Mouse (Mus musculus): ENCODE results near the gene Faap100. TPM values are rescaled to one million over a fixed set of nuclear protein-coding genes. Genes with fewer than 3 reads are reported as not detected.

Gene Faap100
- polyA plus RNA-seq, 1 experiment, result 49.2 TPM

DNA sequence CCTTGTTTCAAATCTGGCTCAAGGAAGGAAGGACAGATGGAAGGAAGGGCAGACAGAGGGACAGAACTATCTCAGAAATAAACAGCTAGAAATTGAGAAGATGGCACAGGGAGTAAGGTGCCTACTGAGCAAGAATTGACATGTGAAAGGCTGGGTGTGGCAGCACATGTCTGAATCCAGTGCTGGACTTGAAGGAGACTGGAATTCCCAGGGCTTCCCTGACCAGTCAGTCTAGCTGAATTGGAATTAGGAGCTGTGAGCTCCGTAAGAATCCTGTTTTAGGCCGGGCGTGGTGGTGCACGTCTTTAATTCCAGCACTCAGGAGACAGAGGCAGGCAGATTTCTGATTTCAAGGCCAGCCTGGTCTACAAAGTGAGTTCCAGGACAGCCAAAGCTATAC, 36.9 kb downstream of the Faap100 start:
- Histone ChIP-seq H3K27ac (ENCODE audit: insufficient read depth, low read depth, low read length) (no peak overlapping the region), H3K36me3 (ENCODE audit: control insufficient read depth, insufficient read depth, low read length) (peaks cover 10% of the 10 kb centered on the region), H3K4me3 (ENCODE audit: low read depth, low read length) (no peak overlapping the region), H3K4me1 (ENCODE audit: control insufficient read depth, insufficient read depth, insufficient read length, low read length) (peaks cover 12% of the 10 kb centered on the region), H3K27me3 (ENCODE audit: control insufficient read depth, insufficient read depth, low read length) (no peaks in the 10 kb centered on the region)
- TF ChIP-seq POLR2A (IDR thresholded peaks at IDR 0.05; ENCODE audit: low read depth, low read length) (no peak), CTCF (IDR thresholded peaks at IDR 0.05; ENCODE audit: extremely low read depth, insufficient read length, insufficient replicate concordance, low read depth, low read length) (no peak)
- WGBS, result 86% methylated on average over 4 of the region's 4 CpGs

DNA sequence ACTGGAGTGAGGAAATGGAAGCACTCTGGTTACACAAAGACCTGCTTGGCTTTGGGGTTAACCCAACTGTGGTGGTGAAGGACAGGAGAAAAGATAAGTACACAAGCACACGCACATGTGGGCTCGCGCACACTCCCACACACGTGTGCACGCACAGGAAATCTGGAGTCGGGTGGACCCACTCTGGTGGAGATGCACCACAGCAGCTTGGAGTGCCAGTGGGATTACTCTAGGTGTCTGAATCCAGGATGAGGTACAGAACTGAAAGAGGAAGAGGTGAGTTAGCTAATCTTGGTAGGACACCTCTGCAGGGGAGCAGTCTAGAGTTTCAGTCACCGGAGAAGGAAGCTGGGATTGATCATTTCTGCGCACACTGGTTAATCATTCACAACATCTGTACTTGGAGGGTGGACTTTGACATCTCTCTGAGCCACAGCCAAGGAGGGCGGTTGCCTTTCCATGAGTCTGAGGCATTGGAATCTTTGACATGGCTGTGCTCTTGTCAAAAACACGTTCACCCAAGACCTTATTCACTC, 38.5 kb downstream of the Faap100 start:
- no peaks in the 10 kb centered on the region for H3K27me3 ChIP-seq (ENCODE audit: control insufficient read depth, insufficient read depth, low read length)
- peak overlapping the region; percentile 38 for H3K4me3 ChIP-seq (ENCODE audit: low read depth, low read length)
- H3K36me3 ChIP-seq (ENCODE audit: control insufficient read depth, insufficient read depth, low read length), result peaks cover 2% of the 10 kb centered on the region
- WGBS, result 18% methylated on average over 10 of the region's 10 CpGs
- peak overlapping the region; percentile 94 for H3K27ac ChIP-seq (ENCODE audit: insufficient read depth, low read depth, low read length)
- peaks cover 12% of the 10 kb centered on the region for H3K4me1 ChIP-seq (ENCODE audit: control insufficient read depth, insufficient read depth, insufficient read length, low read length)
- TF ChIP-seq CTCF (IDR thresholded peaks at IDR 0.05; ENCODE audit: extremely low read depth, insufficient read length, insufficient replicate concordance, low read depth, low read length), result no peak
- no peak for TF ChIP-seq POLR2A (IDR thresholded peaks at IDR 0.05; ENCODE audit: low read depth, low read length)

DNA sequence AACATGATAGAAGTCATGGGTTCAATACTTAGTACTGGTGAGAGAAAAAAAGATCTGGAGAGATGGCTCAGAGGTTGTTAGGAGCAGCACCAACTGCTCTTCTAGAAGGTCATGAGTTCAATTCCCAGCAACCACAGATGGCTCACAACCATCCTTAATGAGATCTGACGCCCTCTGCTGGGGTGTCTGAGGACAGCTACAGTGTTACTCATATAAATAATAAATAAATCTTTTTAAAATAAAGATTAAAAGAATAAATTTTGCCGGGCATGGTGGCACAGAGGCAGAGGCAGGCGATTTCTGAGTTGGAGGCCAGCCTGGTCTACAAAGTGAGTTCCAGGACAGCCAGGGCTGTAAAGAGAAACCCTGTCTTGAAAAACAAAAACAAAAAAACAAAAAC, 39.8 kb downstream of the Faap100 start:
- Histone ChIP-seq H3K27me3 (ENCODE audit: control insufficient read depth, insufficient read depth, low read length) (no peaks in the 10 kb centered on the region), H3K4me3 (ENCODE audit: low read depth, low read length) (no peak overlapping the region), H3K4me1 (ENCODE audit: control insufficient read depth, insufficient read depth, insufficient read length, low read length) (peaks cover 12% of the 10 kb centered on the region), H3K27ac (ENCODE audit: insufficient read depth, low read depth, low read length) (no peak overlapping the region), H3K36me3 (ENCODE audit: control insufficient read depth, insufficient read depth, low read length) (no peaks in the 10 kb centered on the region)
- WGBS, result 93% methylated on average over 3 of the region's 3 CpGs
- TF ChIP-seq CTCF (IDR thresholded peaks at IDR 0.05; ENCODE audit: extremely low read depth, insufficient read length, insufficient replicate concordance, low read depth, low read length), result no peak

- Histone ChIP-seq H3K4me1 (ENCODE audit: control insufficient read depth, insufficient read depth, insufficient read length, low read length) (peaks cover 9% of the 10 kb centered on the region), H3K4me3 (ENCODE audit: low read depth, low read length) (no peak overlapping the region), H3K27ac (ENCODE audit: insufficient read depth, low read depth, low read length) (no peak overlapping the region), H3K36me3 (ENCODE audit: control insufficient read depth, insufficient read depth, low read length) (no peaks in the 10 kb centered on the region), H3K27me3 (ENCODE audit: control insufficient read depth, insufficient read depth, low read length) (no peaks in the 10 kb centered on the region)
- WGBS, result 77% methylated on average over 2 of the region's 2 CpGs
- TF ChIP-seq CTCF (IDR thresholded peaks at IDR 0.05; ENCODE audit: extremely low read depth, insufficient read length, insufficient replicate concordance, low read depth, low read length), result no peak
- no peak for TF ChIP-seq POLR2A (IDR thresholded peaks at IDR 0.05; ENCODE audit: low read depth, low read length)
Measured at GRCm38 (mm10) chr11:120337447-120337846, 41.1 kb downstream of the Faap100 start.

DNA sequence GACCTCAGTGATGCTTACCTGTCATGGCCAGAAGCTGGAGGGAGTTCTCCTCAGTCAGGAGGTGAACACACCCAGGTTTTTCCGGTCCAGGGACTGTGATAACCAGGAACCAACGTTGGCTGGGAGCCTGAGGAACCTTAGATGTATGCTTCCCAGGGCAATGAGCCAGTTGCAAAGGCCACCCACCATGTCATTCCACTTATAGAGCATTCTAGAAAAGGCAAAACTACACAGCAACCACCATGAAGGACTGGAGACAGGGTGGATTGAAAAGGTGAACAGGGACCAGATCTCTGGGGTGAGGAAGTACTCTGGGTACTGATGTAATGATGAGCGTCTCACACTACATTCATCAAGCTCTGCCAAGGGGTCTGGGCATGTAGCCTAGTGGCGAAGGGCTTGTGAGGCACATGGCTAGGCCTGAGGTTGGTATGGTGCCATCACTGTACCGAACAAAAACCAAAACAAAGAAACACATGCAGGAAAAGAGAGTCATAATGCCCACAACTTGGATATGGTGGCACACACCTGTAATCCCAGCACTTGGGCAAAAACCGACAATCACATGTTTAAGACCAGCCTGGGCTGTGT, 43.0 kb downstream of the Faap100 start:
- H3K27ac ChIP-seq (ENCODE audit: insufficient read depth, low read depth, low read length), result no peak overlapping the region
- H3K27me3 ChIP-seq (ENCODE audit: control insufficient read depth, insufficient read depth, low read length), result no peaks in the 10 kb centered on the region
- peaks cover 9% of the 10 kb centered on the region for H3K4me1 ChIP-seq (ENCODE audit: control insufficient read depth, insufficient read depth, insufficient read length, low read length)
- no peaks in the 10 kb centered on the region for H3K36me3 ChIP-seq (ENCODE audit: control insufficient read depth, insufficient read depth, low read length)
- WGBS, result 59% methylated on average over 6 of the region's 6 CpGs
- TF ChIP-seq CTCF (IDR thresholded peaks at IDR 0.05; ENCODE audit: extremely low read depth, insufficient read length, insufficient replicate concordance, low read depth, low read length) (no peak), POLR2A (IDR thresholded peaks at IDR 0.05; ENCODE audit: low read depth, low read length) (no peak)
- no peak overlapping the region for H3K4me3 ChIP-seq (ENCODE audit: low read depth, low read length)

GRCm38 (mm10) chr11:120320156-120320555, 58.4 kb downstream of the Faap100 start:
- TF ChIP-seq CTCF (IDR thresholded peaks at IDR 0.05; ENCODE audit: extremely low read depth, insufficient read length, insufficient replicate concordance, low read depth, low read length), result no peak
- WGBS, result 98% methylated on average over 10 of the region's 10 CpGs
- no peak overlapping the region for H3K4me3 ChIP-seq (ENCODE audit: low read depth, low read length)
- no peaks in the 10 kb centered on the region for H3K36me3 ChIP-seq (ENCODE audit: control insufficient read depth, insufficient read depth, low read length)
- H3K27ac ChIP-seq (ENCODE audit: insufficient read depth, low read depth, low read length), result no peak overlapping the region
- H3K4me1 ChIP-seq (ENCODE audit: control insufficient read depth, insufficient read depth, insufficient read length, low read length), result peaks cover 12% of the 10 kb centered on the region; the same call in 1 of the 2 replicates
- no peaks in the 10 kb centered on the region for H3K27me3 ChIP-seq (ENCODE audit: control insufficient read depth, insufficient read depth, low read length)

DNA sequence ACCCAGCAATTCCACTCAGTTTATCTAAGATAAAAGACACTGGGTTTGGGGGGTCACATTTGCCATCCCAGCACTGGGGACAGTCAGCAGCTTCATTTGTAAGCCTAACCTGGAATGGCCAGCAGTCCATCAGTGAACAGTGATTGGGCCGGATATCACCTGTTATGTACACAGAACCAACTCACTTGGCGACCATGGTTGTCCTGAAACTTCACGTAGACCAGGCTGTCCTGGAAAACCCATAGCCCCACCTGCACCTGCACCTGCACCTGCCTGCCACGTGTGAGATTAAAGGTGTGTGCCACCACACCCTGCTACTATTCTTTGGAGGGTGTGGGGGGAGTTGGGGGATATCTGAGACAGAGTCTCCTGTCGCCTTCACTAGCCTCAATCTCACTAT, 59.3 kb downstream of the Faap100 start:
- WGBS, result 51% methylated on average over 5 of the region's 5 CpGs
- no peak for TF ChIP-seq POLR2A (IDR thresholded peaks at IDR 0.05; ENCODE audit: low read depth, low read length)
- TF ChIP-seq CTCF (IDR thresholded peaks at IDR 0.05; ENCODE audit: extremely low read depth, insufficient read length, insufficient replicate concordance, low read depth, low read length), result no peak

More for the DNA sequence above, 59.3 kb downstream of the Faap100 start:
- Histone ChIP-seq H3K27me3 (ENCODE audit: control insufficient read depth, insufficient read depth, low read length) (no peaks in the 10 kb centered on the region), H3K27ac (ENCODE audit: insufficient read depth, low read depth, low read length) (no peak overlapping the region), H3K4me3 (ENCODE audit: low read depth, low read length) (no peak overlapping the region), H3K36me3 (ENCODE audit: control insufficient read depth, insufficient read depth, low read length) (no peaks in the 10 kb centered on the region), H3K4me1 (ENCODE audit: control insufficient read depth, insufficient read depth, insufficient read length, low read length) (peaks cover 12% of the 10 kb centered on the region; the same call in 1 of the 2 replicates)

Other genes with a start within 250 kb of the Faap100 start
- 59.0 and 108 TPM in 2 replicates for gene Slc38a10, start 227.4 kb downstream of the Faap100 start, polyA plus RNA-seq (2012; rRNA removed)
- 7.0 and 15.4 TPM in 2 replicates for gene Bahcc1, start 145.8 kb downstream of the Faap100 start, polyA plus RNA-seq (2012; rRNA removed)
- gene Actg1, start 30.2 kb downstream of the Faap100 start, polyA plus RNA-seq (2012; rRNA removed), result 927 and 1,318 TPM in 2 replicates
- gene Fscn2, start 17.2 kb downstream of the Faap100 start, polyA plus RNA-seq (2012; rRNA removed), result not detected in 2 replicates
- 29.0 and 54.8 TPM in 2 replicates for gene Nploc4, start 58.9 kb upstream of the Faap100 start, polyA plus RNA-seq (2012; rRNA removed)
- 0.15 and 0.60 TPM in 2 replicates for gene Tspan10, start 63.9 kb upstream of the Faap100 start, polyA plus RNA-seq (2012; rRNA removed)
- 0.43 TPM in 2 replicates for gene Pde6g, start 74.7 kb upstream of the Faap100 start, polyA plus RNA-seq (2012; rRNA removed)
- gene Oxld1, start 79.3 kb upstream of the Faap100 start, polyA plus RNA-seq (2012; rRNA removed), result 16.6 and 23.6 TPM in 2 replicates
- 3.6 and 4.4 TPM in 2 replicates for gene Ccdc137, start 79.4 kb upstream of the Faap100 start, polyA plus RNA-seq (2012; rRNA removed)
- 14.3 and 15.4 TPM in 2 replicates for gene Arl16, start 88.8 kb upstream of the Faap100 start, polyA plus RNA-seq (2012; rRNA removed)
- gene Mrpl12, start 105.8 kb upstream of the Faap100 start, polyA plus RNA-seq (2012; rRNA removed), result 130 and 155 TPM in 2 replicates
- gene Slc25a10, start 113.1 kb upstream of the Faap100 start, polyA plus RNA-seq (2012; rRNA removed), result 298 and 416 TPM in 2 replicates
- 1.4 and 2.6 TPM in 2 replicates for gene Gcgr, start 151.9 kb upstream of the Faap100 start, polyA plus RNA-seq (2012; rRNA removed)
- 24.0 and 30.3 TPM in 2 replicates for gene Mcrip1, start 171.0 kb upstream of the Faap100 start, polyA plus RNA-seq (2012; rRNA removed)
- gene Ppp1r27, start 172.4 kb upstream of the Faap100 start, polyA plus RNA-seq (2012; rRNA removed), result 0.51 TPM in 1 of 2 replicates, not detected in the other
- gene P4hb, start 194.5 kb upstream of the Faap100 start, polyA plus RNA-seq (2012; rRNA removed), result 442 and 705 TPM in 2 replicates
- gene Arhgdia, start 202.9 kb upstream of the Faap100 start, polyA plus RNA-seq (2012; rRNA removed), result 489 and 1,022 TPM in 2 replicates
- 12.0 and 24.0 TPM in 2 replicates for gene Alyref, start 219.6 kb upstream of the Faap100 start, polyA plus RNA-seq (2012; rRNA removed)
- 46.4 and 97.9 TPM in 2 replicates for gene Anapc11, start 219.7 kb upstream of the Faap100 start, polyA plus RNA-seq (2012; rRNA removed)
- gene Npb, start 229.7 kb upstream of the Faap100 start, polyA plus RNA-seq (2012; rRNA removed), result 0.98 and 7.2 TPM in 2 replicates
- gene Pcyt2, start 239.2 kb upstream of the Faap100 start, polyA plus RNA-seq (2012; rRNA removed), result 449 and 1,029 TPM in 2 replicates
- 99.1 and 147 TPM in 2 replicates for gene Sirt7, start 246.5 kb upstream of the Faap100 start, polyA plus RNA-seq (2012; rRNA removed)

Data from small intestine, adult 2 months (tissue).